Mouse (Mus musculus): Measurements from ENCODE around the gene Insr.
"Not testable (repeated sequence)": the region's sequence is repeated elsewhere in the genome, so short reads cannot be mapped to it uniquely, and the experiment has no call there.

Gene Insr

DNA sequence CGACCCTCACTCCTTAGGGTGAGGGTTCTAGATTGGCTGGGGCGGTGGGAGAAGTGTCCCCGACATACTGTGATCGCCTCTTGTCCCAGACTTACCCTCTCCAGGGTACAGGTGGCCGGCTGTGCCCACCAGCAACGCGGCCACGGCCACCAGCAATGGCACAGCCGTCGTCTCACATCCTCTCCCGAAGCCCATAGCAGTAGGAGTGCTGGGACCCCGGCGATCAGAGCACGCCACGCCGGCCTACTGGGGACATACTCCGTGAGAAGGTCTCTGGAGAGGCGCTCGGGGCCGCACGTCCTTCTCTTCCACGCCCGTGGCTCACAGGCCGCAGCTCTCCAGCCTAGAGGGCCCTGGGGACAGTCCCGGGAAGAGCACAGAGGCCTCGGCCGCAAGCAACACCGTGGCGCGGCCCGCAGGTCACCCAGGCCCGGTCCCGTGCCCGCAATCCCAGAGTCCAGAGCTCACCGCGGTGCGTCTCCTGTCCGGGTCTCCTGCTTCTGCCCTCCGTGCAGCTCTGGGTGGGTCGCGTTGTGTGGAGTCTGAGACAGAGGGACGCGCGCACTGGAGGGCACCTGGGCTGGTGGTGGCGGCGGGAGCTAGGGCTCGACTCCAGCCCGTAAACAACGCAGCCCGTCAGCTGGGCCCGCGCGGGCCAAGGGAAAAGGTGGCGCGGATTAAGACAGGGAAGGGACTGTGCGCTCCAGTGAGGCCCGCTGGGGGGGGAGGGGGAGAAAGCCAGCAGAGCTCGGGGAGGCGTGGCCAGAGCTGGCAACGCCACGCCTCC is at the start of gene Insr:
Gene Insr (minus strand): TSS at position 684 of the 787 bp plus-strand sequence.
- peak; percentile 98 for DNase-seq

DNA sequence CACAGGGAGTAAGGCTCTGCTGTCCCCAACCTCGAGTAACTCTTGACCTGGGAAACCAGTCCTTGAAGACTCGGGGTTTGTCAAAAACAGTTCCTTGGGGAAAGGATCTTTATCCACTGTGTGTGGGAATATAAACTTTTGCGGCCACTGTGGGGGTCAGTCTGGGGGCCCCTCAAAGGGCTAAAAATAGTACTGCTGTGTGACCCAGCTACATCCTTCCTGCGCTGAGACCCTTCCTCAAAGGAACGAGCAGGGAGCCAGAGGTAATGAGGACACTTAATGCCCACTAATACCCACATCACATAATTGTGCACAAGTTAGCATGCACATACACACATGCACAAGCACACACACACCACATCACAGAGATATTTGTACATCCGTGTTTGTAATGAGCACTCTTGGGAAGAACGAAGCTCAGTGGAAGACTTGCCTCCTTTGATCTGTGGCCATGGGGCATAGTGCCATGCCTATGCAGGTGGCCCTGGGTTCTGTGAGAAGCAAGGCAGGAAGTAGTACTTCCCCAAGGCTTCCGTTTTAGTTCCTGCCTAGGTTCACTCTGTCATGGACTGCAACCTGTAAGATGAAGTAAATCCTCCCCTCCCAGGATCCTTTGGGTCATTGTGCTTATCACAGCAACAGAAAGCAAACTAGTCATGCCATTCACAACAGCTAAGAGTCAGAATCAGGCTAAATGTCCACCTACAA is 48.3 kb upstream of the Insr start:
- DNase-seq: no peak

DNA sequence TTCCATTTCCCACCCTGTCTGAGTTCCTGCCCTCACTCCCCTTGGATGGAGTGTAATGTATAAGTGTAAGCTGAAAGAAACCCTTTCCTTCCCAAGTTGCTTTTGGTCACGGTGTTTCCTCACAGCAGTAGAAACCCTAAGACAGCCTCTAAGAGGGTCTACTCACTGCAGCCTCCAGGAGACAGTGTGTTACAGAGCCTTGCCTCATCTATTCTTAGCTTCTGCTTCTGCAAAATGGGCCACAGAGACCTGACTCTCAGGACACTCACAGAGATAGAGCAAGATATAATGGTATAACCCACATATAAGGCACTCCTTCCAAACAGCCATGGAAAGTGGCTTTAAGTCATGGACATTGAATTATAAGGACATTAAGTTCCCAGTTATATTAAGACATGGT is 47.6 kb upstream of the Insr start:
- DNase-seq: no peak

DNA sequence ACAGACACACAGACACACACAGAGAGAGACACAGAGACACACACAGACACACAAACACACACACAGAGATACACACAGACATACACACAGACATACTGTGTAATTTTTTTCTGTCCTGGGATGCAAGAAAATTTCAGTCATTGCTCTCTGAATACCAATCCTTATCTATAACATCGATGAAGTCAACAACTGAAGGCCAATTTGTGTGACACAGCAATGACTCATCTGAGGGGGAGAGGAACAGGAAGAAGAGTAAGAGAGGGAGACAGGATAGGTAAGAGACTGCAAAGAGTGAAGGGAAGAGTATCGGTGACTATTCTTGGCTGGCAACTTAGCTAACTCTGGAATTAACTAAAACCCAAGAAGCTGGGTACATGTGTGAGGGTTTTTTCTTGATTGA is 44.8 kb upstream of the Insr start:
- no peak for DNase-seq

DNA sequence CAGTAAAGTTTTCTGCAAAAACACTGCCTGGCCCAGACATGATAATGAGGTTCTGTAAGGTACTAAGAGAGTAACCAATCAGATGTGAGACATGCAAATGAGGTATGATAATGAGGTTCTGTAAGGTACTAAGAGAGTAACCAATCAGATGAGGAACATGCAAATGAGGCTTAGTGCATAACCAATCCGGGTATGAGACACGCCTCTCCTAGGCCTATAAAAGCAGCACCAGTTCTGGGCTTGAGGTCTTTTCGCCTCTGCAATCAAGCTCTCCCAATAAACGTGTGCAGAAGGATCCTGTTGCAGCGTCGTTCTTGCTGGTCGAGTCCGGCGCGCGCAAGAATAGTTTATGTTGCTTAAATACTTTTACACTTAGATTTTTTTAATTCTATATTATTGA is 39.9 kb upstream of the Insr start:
- DNase-seq: not testable (repeated sequence)

DNA sequence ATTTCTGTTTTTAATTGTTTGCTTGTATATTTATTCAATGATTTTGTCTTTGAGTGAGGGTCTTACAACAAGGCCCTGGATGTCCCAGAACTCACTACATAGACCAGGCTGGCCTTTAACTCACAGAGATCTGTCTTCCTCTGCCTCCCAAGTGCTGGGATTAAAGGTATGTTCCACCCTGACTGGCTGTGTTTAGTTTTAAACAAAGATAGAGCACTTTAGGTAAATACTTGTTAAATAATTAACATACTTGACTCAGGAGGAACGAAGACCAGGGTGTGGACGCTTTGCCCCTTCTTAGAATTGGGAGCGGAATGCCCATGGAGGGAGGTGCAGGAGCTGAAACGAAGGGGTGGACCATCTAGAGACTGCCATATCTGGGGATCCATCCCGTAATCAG is 37.2 kb upstream of the Insr start:
- no peak for DNase-seq

DNA sequence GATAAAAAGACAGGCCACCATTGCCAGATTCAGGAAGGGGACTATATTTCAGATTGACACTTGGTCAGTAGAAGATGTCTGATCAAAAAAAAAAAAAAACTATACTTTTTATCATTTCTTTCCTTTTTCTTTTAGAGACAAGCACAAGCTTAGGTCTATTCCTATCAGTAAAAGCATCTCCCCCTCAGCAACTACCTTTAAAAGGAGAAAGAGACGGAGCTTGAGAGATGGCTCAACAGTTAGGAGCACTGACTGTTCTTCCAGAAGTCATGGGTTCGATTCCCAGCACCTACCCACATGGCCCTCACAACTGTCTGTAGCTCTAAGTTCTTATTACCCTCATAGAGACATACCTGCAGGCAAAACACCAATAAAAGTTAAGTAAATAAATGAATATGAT is 34.9 kb upstream of the Insr start:
- DNase-seq: no peak

DNA sequence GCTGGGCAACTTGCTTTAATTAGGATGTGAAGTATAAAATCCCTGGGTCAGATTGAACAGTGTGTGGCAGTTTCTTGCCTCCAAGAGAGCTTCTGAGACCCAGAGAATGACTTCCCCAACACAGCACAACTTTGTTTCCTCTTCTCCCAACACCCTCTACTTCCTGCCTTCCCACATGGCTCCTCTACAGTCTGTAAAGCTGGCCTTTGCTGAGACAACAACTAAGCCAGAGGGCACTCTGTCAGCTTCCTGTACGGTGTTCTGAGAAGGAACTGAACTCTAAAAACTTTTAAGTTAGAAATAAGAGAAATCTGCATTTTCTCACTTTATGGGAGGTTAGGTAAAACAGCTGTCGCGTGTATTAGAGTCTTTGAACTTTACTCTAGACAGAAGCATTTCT is 34.4 kb upstream of the Insr start:
- peak; percentile 31 for DNase-seq

DNA sequence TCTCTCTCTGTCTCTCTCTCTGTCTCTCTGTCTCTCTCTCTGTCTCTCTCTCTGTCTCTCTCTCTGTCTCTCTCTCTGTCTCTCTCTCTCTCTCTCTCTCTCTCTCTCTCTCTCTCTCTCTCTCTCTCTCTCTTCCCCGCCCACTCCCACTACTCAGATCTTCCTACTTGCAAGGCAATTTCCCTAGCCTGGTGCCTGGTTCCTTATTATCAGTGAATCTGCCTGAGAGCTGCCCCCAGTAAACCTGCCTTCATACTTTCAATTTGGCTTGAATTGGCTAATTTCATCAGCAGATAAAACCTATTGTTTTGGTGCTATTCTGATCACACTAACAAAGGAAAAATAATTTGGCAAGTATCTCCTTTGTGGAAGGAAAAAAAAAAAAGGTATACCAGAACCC is 34.0 kb upstream of the Insr start:
- not testable (repeated sequence) for DNase-seq

DNA sequence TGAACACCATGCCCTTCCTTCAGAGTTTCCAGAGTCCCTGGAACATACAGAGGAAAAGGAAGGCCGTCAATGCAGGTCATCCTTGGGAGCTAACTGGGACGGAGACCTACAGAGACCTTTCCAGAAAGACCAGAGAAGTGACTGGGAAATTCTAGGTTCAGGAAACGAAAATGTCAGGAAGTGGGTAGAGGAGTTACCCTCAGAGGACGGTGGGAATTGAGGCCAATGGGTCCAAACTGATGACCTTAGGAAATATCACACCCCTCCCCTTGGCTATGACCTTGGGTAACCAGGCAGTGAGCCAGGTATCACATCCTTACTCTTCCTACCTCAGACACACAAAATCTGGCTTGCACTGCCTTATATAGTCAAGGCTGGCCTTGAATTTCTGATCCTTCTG is 32.1 kb upstream of the Insr start:
- DNase-seq: no peak

DNA sequence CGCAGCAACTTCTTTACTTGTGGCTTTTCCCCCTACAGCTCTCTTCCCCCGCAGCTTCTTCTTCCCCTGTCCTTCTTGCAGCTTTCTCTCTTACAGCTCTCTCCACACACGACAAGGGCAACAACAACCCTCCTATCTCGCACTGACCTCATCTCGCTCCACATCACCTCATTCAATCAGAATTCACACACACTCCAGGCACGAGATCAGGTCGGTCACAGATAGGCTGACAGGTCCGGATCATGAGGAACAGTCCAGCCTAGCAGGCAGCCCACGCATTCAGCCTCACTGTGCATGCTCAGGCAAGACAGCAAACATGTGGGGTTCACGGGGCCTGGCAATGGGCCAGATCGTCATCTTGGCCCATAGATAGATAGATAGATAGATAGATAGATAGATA is 30.2 kb upstream of the Insr start:
- DNase-seq: peak; percentile 16

DNA sequence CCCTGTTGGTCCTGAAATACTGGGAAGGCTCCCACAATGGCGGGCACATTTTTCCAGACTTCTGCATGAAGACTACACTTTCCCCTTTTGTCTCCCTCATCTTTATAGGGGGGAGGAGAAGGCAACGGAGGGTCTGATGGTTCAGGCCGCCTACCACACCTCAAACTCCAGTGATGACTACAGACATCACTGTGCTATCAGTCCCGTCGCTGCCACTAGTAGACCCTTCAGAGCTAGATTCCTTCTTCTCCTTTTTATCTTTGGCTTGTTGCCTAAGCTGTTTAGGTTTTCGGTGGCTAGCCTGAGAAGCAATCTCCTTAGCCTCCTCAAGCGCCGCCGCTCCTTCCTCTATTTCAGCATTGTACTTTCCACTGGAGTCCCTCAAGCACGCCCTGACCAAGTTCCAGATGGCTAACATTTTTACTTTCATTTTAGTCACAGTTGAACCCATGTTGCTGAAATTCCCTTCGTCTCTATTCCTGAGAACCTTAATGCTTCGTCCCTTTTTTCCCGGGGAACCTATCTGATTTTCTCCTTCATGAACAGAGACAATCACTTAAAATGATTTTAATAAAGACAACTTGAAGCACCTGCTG is 28.9 kb upstream of the Insr start:
- peak; percentile 41 for DNase-seq

DNA sequence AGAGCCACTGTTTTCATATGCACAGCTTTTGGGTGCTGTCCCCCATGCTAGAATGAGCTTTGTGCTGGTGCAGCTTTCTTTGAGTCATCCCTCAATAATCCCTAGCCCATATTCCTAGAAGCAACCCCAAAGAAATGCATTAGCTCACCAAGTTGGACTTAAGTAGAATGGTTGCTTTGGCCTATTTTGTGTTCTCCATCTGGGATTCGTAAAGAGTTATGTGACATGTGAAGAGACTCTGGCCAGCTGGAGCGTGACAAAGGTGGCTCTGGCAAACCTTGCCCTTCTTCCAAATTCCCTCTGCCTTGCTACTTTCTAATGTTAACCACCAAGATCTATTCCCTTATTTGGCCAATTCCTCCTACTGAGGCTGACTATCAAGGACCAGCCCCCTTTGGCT is 22.7 kb upstream of the Insr start:
- no peak for DNase-seq

DNA sequence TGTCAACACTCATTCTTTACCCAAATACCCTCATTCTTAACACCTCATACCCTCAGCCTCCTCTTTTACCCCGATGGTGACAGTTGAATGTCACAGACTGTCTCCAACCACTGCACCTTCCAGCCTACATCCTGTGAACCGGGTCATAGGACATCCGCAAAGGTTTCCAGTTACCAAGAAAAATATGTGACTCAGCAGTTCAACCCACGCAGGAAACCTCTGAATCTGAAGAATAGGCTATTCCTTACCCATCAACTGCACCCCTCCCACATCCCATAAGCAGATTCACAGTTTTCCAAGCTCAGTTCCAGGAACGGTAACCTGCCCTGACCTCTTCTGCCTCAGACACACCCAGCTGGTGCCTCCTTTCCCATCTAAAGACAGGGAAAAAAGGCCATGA is 19.9 kb upstream of the Insr start:
- no peak for DNase-seq

DNA sequence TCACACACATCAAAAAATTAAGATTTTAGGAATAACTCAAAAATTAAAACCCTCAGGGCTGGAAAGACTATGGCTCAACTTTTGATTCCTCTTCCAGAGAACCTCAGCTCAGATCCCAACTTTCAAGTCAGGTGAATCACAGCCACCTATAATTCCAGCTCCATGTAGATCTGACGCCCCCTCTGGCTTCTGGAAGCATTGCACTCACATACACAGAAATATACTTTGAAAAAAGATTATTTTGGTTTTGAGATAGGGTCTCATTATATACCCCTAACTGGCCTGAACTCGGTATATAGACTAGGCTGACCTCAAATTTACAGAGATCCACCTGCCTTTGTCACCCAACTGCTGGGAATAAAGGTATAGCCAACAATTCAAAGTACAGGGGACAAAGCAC is 6.4 kb upstream of the Insr start:
- DNase-seq: no peak

DNA sequence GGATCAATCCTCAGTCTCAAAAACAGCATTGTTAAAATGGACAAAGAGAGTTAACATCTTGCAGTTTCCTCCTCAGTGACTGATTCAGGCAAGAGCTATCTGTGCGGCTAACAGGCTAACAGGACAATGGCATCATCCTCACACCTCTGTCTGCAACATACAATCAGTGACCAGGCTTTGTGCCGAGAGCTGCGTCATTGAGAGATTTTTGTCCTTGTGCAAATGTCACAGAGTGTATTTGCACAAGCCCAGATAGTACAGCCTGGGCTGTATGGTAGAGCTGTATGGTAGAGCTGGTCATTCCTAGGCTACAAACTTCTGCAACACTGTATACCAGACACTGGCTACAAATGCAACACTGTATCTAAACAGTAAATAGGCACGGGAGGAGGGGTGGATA is 5.2 kb upstream of the Insr start:
- no peak for DNase-seq

DNA sequence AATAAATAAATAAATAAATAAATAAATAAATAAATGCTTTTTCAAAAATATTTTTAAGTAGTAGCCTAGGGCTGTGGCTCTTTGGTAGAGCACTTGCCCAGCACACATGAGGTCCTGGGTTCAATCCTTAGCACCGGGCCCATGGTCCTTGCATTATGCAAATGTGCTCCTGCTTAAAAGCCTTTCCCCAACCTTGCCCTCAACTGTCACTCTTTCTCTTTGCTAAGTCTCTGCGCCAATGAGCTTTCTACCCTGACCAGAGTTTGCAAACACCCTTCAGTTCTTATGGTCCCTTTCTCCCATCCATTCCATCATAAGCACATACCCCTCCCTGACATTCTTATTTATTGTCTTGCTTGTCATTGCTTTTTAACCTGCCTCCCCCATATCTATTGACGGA is 1.9 kb upstream of the Insr start:
- DNase-seq: no peak

DNA sequence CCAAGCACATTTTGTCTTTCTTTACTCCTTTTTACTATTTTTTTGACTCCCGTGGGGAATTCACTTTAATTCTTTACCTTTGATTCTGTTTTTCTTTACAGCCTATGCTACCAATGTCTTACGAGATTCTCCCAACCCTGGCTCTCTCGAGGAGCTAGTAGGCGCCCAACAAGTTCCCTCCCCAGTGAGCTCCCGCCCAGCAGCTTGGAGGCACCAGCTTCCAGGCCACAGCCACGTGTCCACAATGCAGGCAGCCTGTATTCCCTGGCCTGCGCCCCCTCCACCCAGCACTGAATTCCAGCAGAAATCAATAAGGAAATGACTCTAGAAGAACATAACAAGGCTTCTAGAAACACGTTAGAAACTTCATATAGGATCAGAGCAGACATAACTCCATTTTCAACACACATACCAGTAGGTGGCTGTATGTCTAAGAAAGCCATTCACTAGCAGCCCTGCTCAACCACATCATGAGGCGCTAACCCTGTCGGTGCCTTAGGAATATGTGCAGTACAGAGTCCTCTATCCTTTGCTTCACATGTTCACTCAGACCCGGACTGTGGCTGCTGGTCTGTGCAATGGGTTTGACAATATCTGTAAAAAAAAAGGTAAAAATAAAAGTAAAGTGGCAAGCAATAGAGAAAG is 971 bp upstream of the Insr start:
- DNase-seq: peak; percentile 40

DNA sequence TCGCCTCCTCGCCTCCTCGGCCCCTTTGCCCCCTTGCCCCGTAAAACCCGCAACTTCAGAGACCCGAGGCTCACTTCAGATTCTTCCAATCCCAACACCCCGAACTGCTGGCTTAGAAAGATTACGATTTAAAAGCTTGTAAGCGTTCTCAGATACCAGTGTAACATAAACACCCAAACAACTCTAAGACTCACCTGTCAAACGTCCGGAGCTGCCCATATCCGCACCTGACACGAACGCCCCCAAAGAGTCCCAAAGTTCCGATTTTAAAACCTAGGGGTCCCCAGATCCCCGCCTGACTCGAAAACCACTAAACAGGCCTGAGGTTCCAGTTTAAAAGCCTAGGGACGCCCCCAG is 282 bp upstream of the Insr start:
- no peak for DNase-seq

DNA sequence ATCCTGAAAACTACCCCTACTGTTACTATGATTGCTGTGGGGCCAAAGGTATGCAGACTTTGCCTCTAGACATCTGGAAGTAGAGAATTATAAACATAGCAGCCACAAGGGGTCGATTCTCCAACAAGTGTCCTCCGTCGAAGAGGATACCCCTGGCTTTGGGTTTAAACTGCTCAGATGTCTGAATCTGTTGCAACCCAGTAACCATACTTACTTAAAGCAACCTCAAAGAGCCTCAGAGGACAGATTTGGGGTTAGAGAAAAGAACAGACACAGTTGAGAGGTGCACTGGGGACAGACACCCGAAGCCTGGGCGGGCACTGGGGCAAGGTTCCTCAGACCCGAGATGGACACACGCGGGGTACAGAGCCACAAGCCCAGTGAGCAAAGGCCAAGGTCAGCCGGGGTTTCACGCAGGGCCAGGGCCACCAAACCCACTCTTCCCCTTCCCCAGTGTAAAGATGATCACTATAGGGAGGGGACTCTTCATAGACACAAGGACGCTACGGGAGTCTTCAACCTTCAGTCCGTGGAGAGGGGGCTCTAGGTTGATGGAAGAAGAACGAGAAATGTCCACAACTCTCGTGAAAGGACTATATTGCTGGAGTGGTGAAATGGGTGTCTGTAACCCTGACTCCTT is 1.1 kb downstream of the Insr start:
- peak; percentile 35 for DNase-seq

DNA sequence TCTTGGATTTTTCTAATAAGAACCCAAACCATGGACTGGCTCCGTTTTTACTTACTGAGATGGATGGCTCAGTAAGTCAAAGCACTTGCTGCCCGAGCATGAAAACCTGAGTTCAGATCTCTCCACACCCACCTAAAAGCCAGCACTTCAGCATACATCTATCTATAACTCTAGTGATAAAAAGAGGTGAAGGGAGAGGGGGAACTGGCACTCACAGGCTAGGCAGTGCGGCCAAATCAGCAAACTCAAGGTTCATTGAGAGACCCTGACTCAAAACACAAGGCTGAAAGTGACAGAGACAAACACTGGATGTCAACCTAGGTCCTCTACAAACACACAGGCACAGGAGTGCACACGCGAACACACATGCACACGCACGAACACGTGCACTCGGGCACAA is 2.2 kb downstream of the Insr start:
- DNase-seq: no peak

DNA sequence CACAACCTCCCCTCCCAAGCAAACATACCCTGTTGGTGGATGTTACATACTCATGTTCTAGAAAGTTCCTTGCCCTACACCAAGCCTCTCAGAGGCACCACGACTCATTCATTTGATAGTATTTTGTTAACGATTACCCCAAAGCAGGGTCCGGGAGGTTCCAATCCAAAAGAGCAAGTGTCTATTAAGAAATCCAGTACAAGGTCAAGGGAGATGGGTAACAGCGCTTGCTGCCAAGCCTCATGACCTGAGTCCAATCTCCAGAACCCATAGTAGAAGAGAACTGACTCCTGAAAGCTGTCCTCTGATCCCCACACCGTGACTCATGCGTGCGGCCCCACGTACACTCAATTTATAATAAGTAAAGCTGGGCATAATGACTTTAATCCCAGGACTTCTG is 3.4 kb downstream of the Insr start:
- DNase-seq: no peak

DNA sequence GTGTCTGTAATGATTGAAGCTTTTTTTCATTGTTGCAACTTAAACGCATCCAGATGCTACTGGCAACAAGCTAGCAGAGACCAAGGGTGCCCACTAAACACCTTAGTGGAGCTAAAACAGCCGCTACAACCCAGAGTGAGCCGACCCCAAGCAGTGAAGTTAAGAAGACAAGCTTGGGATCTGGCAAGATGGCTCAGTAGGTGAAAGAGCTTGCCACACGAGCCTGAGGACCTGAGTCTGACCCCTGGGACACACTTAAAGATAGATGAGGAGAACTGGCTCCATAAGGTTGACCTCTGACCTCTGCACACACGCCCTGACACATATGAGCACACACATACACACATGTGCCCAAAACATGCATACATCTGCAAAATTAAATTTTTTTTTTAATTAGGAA is 4.2 kb downstream of the Insr start:
- no peak for DNase-seq

All from lung, postnatal 36 days (tissue).